Mouse (Mus musculus) adrenal gland, postnatal 0 days (tissue): Measurements from ENCODE around the gene Pacs2. TPM values are rescaled to one million over a fixed set of nuclear protein-coding genes. Genes with fewer than 3 reads are reported as not detected.

Experiments
- microRNA-seq: library from miRNA; unstranded; fragments of <30 nt; microRNA quantifications from one replicate; pipeline ENCODE4, GENCODE M21; 2016; ENCODE audit warnings: borderline replicate concordance; ENCODE audit not compliant: insufficient number of aligned reads
- polyA plus RNA-seq: library from polyadenylated mRNA; unstranded; fragments of >200 nt; fragmentation: Nextera tagmentation; extraction: Ambion mirVana; gene quantifications from 2 replicates; pipeline ENCODE4 v1.2.1, GENCODE M21; 2015

Pacs2 gene
- 10.8 and 12.3 TPM in 2 replicates for polyA plus RNA-seq

DNA sequence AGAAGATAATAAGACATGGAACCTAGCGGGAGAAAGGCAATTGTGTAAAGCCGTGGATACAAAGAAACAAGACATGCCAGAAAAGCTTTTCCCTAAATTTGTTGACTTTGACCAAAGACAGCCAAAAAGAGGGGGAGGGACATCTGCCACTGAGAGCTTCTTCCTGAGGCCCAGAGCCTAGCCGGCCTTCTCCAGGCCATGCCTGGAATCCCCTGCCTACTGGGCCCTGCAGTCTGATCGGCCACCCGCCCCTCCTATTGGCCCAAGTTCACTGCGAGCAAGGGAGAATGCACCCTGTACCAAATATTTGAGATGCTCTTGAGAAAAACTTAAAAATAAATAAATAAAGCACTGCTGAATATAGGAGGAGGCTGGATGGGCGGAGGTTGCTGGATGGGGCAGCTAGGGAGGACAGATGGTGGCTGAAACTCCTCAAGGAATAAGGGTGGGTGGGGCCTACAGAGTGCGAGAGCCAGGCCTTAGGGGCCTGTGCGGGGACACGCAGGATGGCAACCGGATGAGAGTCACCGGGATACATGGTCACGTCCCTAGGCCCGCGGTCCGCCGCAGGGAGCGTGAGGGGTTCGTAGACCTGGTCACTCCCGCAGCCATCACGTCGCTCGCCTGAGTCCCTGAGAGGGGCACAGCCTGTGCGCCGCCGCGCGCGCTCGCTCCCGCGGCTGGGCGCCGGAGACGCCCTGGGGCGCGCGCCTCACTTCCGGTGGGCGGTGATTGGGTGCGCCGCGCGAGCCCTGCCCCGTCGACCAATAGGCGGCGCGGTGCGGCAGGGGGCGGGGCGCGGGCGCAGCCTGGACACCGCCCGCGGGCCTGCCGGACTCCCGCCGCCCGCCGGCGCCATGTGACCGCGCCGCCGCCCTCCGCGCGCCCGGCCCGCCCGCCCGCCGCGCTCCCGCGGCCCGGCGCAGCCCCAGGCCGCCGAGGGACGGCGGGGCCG, at the start of gene Pacs2:
Gene Pacs2, plus strand, starts transcription at position 905 of the 955 bp plus-strand sequence.

GRCm38 (mm10) chr12:112976371-112977073, 37.8 kb upstream of the Pacs2 start, which contains the start of gene Btbd6:
Btbd6 (plus strand) TSS chr12:112976482.

DNA sequence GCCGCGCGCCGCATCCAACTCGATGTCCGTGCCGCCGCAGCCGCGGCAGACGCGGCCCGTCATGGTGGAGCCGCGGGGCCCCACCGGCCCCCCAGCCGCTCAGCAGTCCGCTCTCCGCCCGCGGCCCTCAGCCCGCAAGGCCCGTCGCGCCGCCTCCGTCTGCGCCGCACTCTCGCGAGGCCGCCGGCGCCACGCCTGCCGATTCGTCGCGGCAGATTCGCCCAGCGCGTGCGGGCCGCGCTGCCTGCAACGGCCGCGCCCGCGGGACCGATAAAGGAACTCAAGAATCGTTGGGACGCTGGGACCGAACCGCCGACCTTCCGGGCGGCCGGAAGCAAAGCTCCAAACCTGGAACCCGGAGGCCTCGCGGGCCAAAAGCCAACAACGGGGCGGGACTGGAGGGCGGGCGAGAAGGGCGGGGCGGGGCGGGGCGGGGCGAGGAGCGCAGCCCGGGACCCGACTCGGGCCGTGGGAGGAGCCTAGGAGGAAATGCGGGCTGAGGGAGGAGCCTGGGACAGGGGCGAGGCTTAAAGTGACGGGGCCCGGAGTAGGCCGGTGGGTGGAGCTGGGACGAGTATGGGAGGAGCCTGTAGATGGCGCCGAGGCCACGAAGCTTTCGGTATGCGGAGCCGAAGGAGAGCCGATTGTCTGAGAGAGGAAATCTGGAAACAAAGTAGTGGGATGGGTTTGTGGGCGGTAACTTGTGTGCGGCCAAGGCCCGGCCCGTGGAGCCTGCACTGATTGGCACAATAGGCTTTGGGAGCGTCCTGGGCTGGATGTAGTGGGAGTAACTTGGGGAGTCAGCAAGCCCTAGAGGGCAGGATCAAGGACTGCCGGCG, 13.8 kb upstream of the Pacs2 start, which contains the start of gene Brf1:
Gene Brf1, minus strand, starts transcription at position 411 of the 839 bp plus-strand sequence.

DNA sequence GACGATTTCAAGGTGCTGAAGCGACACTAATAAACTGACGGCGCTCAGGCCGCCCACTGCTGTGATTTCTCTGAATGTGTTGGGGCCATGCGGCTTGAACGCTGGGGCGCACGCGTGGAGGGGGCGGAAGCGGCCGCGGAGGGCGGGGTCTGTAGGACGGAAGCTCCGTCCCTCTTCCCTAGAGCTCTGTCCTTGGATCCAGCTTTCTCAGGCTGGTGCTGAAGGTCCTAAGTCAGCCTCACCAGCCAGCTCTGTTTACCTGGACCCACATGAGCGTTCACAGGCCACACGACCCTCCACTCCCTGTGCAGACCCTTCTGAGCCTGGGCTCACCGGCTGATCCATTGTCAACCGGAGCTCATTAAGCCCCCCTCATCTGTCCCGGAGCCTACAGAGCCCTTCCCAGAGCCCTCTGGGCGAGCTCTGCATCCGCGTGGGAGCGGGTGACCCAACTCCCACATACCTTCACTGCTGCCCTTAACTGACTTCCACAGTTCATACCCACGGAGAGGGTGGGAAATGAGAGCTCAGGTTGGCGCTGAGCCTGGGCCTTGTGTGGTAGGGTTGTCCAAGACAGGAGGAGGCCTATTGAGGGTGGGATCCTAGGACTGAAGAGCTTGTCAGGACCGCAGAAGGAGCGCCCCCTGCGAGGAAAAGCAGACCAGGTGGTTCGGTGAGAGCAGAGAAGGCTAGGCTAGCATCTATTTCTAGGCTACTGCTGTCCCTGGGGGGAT, 60.2 kb downstream of the Pacs2 start, which contains the start of gene Tex22:
Gene Tex22, plus strand, starts transcription at position 174 of the 734 bp plus-strand sequence.

DNA sequence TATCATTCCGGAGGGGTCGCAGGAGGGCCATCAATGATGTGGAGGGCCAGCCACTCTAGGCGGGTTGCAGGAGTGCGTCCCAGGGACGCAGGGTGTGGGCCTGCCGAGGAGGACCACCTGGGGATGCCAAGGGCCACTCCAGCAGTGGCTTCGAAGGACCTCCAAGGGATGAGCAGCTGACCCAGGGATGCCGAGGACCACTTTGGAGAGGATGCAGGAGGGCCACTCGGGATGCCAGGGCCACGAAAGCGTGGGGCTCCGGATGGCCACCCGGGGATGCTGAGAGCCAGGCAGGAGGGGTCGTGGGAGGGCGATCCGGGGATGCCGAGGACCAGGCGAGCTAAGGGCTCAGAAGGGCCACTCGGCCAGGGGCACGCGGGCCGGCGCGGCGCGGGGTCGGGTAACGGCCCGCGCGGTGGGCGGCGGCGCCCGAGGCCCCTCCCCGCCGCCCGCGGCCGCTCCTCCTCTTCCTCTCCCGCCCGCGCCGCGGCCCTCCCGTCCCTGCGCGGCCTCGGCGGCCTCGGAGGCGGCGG, 83.5 kb downstream of the Pacs2 start, which contains the start of gene Mta1:
Gene Mta1, plus strand, starts transcription at position 530 of the 533 bp plus-strand sequence.

Small RNAs within 50 kb of the gene (microRNA-seq; reads per million reads assigned to microRNA genes)
- not detected for gene Gm44471

Other genes starting within 250 kb of the Pacs2 start
- 5.5 and 7.6 TPM in 2 replicates for gene Ahnak2, start 211.9 kb upstream of the Pacs2 start, polyA plus RNA-seq
- gene Clba1, start 205.6 kb upstream of the Pacs2 start, polyA plus RNA-seq = 9.2 and 11.0 TPM in 2 replicates
- 25.7 and 31.1 TPM in 2 replicates for gene Cdca4, start 185.1 kb upstream of the Pacs2 start, polyA plus RNA-seq
- gene Gpr132, start 146.3 kb upstream of the Pacs2 start, polyA plus RNA-seq = 0.07 and 0.13 TPM in 2 replicates
- 1.6 and 2.5 TPM in 2 replicates for gene Jag2, start 84.7 kb upstream of the Pacs2 start, polyA plus RNA-seq
- gene Nudt14, start 72.4 kb upstream of the Pacs2 start, polyA plus RNA-seq = 121 and 138 TPM in 2 replicates
- 19.2 and 26.7 TPM in 2 replicates for gene Btbd6, start 38.0 kb upstream of the Pacs2 start, polyA plus RNA-seq
- gene Brf1, start 13.8 kb upstream of the Pacs2 start, polyA plus RNA-seq = 28.1 and 39.0 TPM in 2 replicates
- gene Tex22, start 60.0 kb downstream of the Pacs2 start, polyA plus RNA-seq = not detected in 2 replicates
- 9.4 and 10.8 TPM in 2 replicates for gene Mta1, start 83.8 kb downstream of the Pacs2 start, polyA plus RNA-seq
- gene Crip2, start 125.7 kb downstream of the Pacs2 start, polyA plus RNA-seq = 96.2 and 132 TPM in 2 replicates
- gene Crip1, start 131.8 kb downstream of the Pacs2 start, polyA plus RNA-seq = 611 and 903 TPM in 2 replicates
- gene Tedc1, start 141.9 kb downstream of the Pacs2 start, polyA plus RNA-seq = 5.8 and 6.5 TPM in 2 replicates
- 12.3 and 19.7 TPM in 2 replicates for gene Tmem121, start 171.4 kb downstream of the Pacs2 start, polyA plus RNA-seq